Mouse (Mus musculus) brain, adult 2 months (tissue): ENCODE data around the gene Foxred2.

ENCODE experiments used
- DNase-seq: peaks from one replicate; pipeline ENCODE4 v3.0.0; 2011; ENCODE audit warnings: low read depth, low spot score

Gene Foxred2

GRCm38 (mm10) chr15:77956404-77956901 lies at the start of gene Foxred2:
TSS of gene Foxred2 (minus strand) at chr15:77956722.
- peak; percentile 96 for DNase-seq

- peak; percentile 76 for DNase-seq
These were observed 47.4 kb upstream of the Foxred2 start for GRCm38 (mm10) chr15:78003929-78004328.

- DNase-seq: peak; percentile 29
These were observed 44.9 kb upstream of the Foxred2 start for GRCm38 (mm10) chr15:78001400-78001799.

GRCm38 (mm10) chr15:77988541-77988940 lies 32.0 kb upstream of the Foxred2 start:
- peak; percentile 55 for DNase-seq

- no peak for DNase-seq
These were observed 26.9 kb upstream of the Foxred2 start for GRCm38 (mm10) chr15:77983391-77983790.

GRCm38 (mm10) chr15:77982195-77982939 lies 25.8 kb upstream of the Foxred2 start:
- peak; percentile 85 for DNase-seq

- peak; percentile 36 for DNase-seq
These were observed 24.7 kb upstream of the Foxred2 start for GRCm38 (mm10) chr15:77981181-77981680.

GRCm38 (mm10) chr15:77979427-77979865 lies 22.9 kb upstream of the Foxred2 start:
- DNase-seq: peak; percentile 84

GRCm38 (mm10) chr15:77977663-77978062 lies 21.1 kb upstream of the Foxred2 start:
- no peak for DNase-seq

- no peak for DNase-seq
These were observed 17.8 kb upstream of the Foxred2 start for GRCm38 (mm10) chr15:77974165-77974841.

GRCm38 (mm10) chr15:77970470-77971292 lies 14.2 kb upstream of the Foxred2 start, which contains the start of gene Eif3d:
TSS of gene Eif3d (minus strand) at chr15:77970813.
- DNase-seq: peak; percentile 98

- no peak for DNase-seq
These were observed 13.5 kb upstream of the Foxred2 start for GRCm38 (mm10) chr15:77969940-77970469.

GRCm38 (mm10) chr15:77965117-77965528 lies 8.6 kb upstream of the Foxred2 start:
- no peak for DNase-seq

GRCm38 (mm10) chr15:77962447-77962846 lies 5.9 kb upstream of the Foxred2 start:
- DNase-seq: no peak

- no peak for DNase-seq
These were observed 4.2 kb upstream of the Foxred2 start for GRCm38 (mm10) chr15:77960693-77961092.

- DNase-seq: no peak
These were observed 1.5 kb upstream of the Foxred2 start for GRCm38 (mm10) chr15:77958071-77958470.

- DNase-seq: no peak
These were observed 1.1 kb upstream of the Foxred2 start for GRCm38 (mm10) chr15:77957625-77958024.

GRCm38 (mm10) chr15:77955440-77956403 lies 800 bp downstream of the Foxred2 start:
- DNase-seq: peak; percentile 45

- no peak for DNase-seq
These were observed 2.2 kb downstream of the Foxred2 start for GRCm38 (mm10) chr15:77954362-77954761.

GRCm38 (mm10) chr15:77952921-77953320 lies 3.6 kb downstream of the Foxred2 start:
- DNase-seq: peak; percentile 92
